Mouse (Mus musculus): ENCODE data around the gene Gm10563. TPM values are rescaled to one million over a fixed set of nuclear protein-coding genes. Genes with fewer than 3 reads are reported as not detected.

Gm10563 gene
- total RNA-seq (2023): not detected

GRCm38 (mm10) chr4:155645308-155645707 is at the start of gene Gm10563:
Gene Gm10563, minus strand, starts transcription at chr4:155645408.

GRCm38 (mm10) chr4:155694111-155694481 is 48.9 kb upstream of the Gm10563 start, which contains the start of gene Fndc10:
Gene Fndc10, plus strand, starts transcription at chr4:155694342.

GRCm38 (mm10) chr4:155668689-155669597 is 23.7 kb upstream of the Gm10563 start, which contains the start of gene Mib2:
Gene Mib2, minus strand, starts transcription at chr4:155669198.

GRCm38 (mm10) chr4:155653086-155653450 is 7.9 kb upstream of the Gm10563 start, which contains the start of gene Mmp23:
Gene Mmp23, minus strand, starts transcription at chr4:155653384.

GRCm38 (mm10) chr4:155624338-155625291 is 20.6 kb downstream of the Gm10563 start, which contains the start of gene Cdk11b:
Gene Cdk11b, plus strand, starts transcription at chr4:155624854.

GRCm38 (mm10) chr4:155601091-155601996 is 43.9 kb downstream of the Gm10563 start, which contains the start of gene Slc35e2:
Gene Slc35e2, plus strand, starts transcription at chr4:155601416.

Other genes with a start within 250 kb of the Gm10563 start
- gene Gabrd, start 247.3 kb downstream of the Gm10563 start, total RNA-seq (2023): not detected
- gene Cfap74, start 236.2 kb downstream of the Gm10563 start, total RNA-seq (2023): 0.70 TPM
- gene Tmem52, start 176.3 kb downstream of the Gm10563 start, total RNA-seq (2023): not detected
- 275 TPM for gene Gnb1, start 154.0 kb downstream of the Gm10563 start, total RNA-seq (2023)
- gene Nadk, start 83.0 kb downstream of the Gm10563 start, total RNA-seq (2023): 46.9 TPM
- gene Slc35e2, start 44.0 kb downstream of the Gm10563 start, total RNA-seq (2023): 34.9 TPM
- 204 TPM for gene Cdk11b, start 20.6 kb downstream of the Gm10563 start, total RNA-seq (2023)
- gene Mmp23, start 8.0 kb upstream of the Gm10563 start, total RNA-seq (2023): not detected
- 35.2 TPM for gene Mib2, start 23.8 kb upstream of the Gm10563 start, total RNA-seq (2023)
- gene Fndc10, start 48.9 kb upstream of the Gm10563 start, total RNA-seq (2023): 8.0 TPM
- 69.3 TPM for gene Ssu72, start 59.4 kb upstream of the Gm10563 start, total RNA-seq (2023)
- gene Tmem240, start 89.4 kb upstream of the Gm10563 start, total RNA-seq (2023): 1.2 TPM
- 52.2 TPM for gene Atad3a, start 115.7 kb upstream of the Gm10563 start, total RNA-seq (2023)
- not detected for gene Vwa1, start 129.3 kb upstream of the Gm10563 start, total RNA-seq (2023)
- not detected for gene Tmem88b, start 140.5 kb upstream of the Gm10563 start, total RNA-seq (2023)
- gene Ankrd65, start 145.0 kb upstream of the Gm10563 start, total RNA-seq (2023): not detected
- 36.7 TPM for gene Mrpl20, start 157.5 kb upstream of the Gm10563 start, total RNA-seq (2023)
- gene Ccnl2, start 167.1 kb upstream of the Gm10563 start, total RNA-seq (2023): 283 TPM
- 73.2 TPM for gene Aurkaip1, start 185.9 kb upstream of the Gm10563 start, total RNA-seq (2023)
- 3.2 TPM for gene Mxra8, start 194.3 kb upstream of the Gm10563 start, total RNA-seq (2023)
- 67.2 TPM for gene Dvl1, start 202.0 kb upstream of the Gm10563 start, total RNA-seq (2023)
- 1.6 TPM for gene Tas1r3, start 218.0 kb upstream of the Gm10563 start, total RNA-seq (2023)
- 9.6 TPM for gene Cptp, start 224.0 kb upstream of the Gm10563 start, total RNA-seq (2023)
- gene Ints11, start 224.1 kb upstream of the Gm10563 start, total RNA-seq (2023): 49.4 TPM
- gene Pusl1, start 246.4 kb upstream of the Gm10563 start, total RNA-seq (2023): 33.6 TPM
- gene Acap3, start 246.4 kb upstream of the Gm10563 start, total RNA-seq (2023): 46.6 TPM